Mouse (Mus musculus) heart, postnatal 0 days (tissue): ENCODE measurements around the gene Tnip3. TPM values are rescaled to one million over a fixed set of nuclear protein-coding genes. Genes with fewer than 3 reads are reported as not detected.

Experiments
- ATAC-seq: fragments of 200-750 bp; cut with Nextera tagmentation; 2 replicates; pipeline ENCODE4 v1.8.0; 2017; ENCODE audit warnings: low read depth, moderate number of reproducible peaks, moderate library complexity; ENCODE audit not compliant: insufficient read depth
- DNase-seq: peaks from one replicate; pipeline ENCODE4 v3.0.0-alpha.2; 2016; ENCODE audit warnings: low spot score
- H3K27ac ChIP-seq: fragments of 300-500 bp; sonication (generic); 2 replicates; pipeline ENCODE4 v1.5.1; 2014; ENCODE audit warnings: low read depth, mild to moderate bottlenecking
- H3K27me3 ChIP-seq: fragments of 300-500 bp; sonication (generic); 2 replicates; pipeline ENCODE4 v1.6.1; 2014; ENCODE audit warnings: low read length, mixed read lengths; ENCODE audit not compliant: control insufficient read depth, insufficient read depth
- H3K36me3 ChIP-seq: fragments of 300-500 bp; sonication (generic); replicated peaks from 2 replicates; pipeline ENCODE4 v1.6.1; 2014; ENCODE audit warnings: low read length, mixed read lengths; ENCODE audit not compliant: control insufficient read depth, insufficient read depth
- H3K4me1 ChIP-seq: fragments of 300-500 bp; sonication (generic); 2 replicates; pipeline ENCODE4 v1.6.1; 2014; ENCODE audit warnings: antibody characterized with exemption; ENCODE audit not compliant: control insufficient read depth, insufficient read depth
- H3K4me2 ChIP-seq: fragments of 300-500 bp; sonication (generic); 2 replicates; pipeline ENCODE4 v1.6.1; 2014; ENCODE audit warnings: low read depth, mild to moderate bottlenecking, low read length, moderate library complexity
- H3K4me3 ChIP-seq: fragments of 300-500 bp; sonication (generic); 2 replicates; pipeline ENCODE4 v1.5.1; 2014; ENCODE audit warnings: low read depth, low read length
- H3K9ac ChIP-seq: fragments of 300-500 bp; sonication (generic); replicated peaks from 2 replicates; pipeline ENCODE4 v1.6.1; 2014; ENCODE audit warnings: low read depth, low read length, mixed read lengths
- H3K9me3 ChIP-seq: fragments of 300-500 bp; sonication (generic); replicated peaks from 2 replicates; pipeline ENCODE4 v1.6.1; 2016; ENCODE audit warnings: low read length; ENCODE audit not compliant: control insufficient read depth
- CTCF ChIP-seq: IDR thresholded peaks from 2 replicates; pipeline ENCODE4 v1.5.1; 2016; ENCODE audit warnings: antibody characterized with exemption, control low read depth, low read depth
- EP300 ChIP-seq: IDR thresholded peaks from 2 replicates; pipeline ENCODE4 v1.6.1; 2016; ENCODE audit warnings: antibody characterized with exemption, low read depth
- WGBS: fragments of 180-500 bp; shearing (Covaris S2); extraction: QIAGEN DNeasy Blood & Tissue Kit; methylation state at CpG from one replicate; pipeline ENCODE4 v1.1.7; 2014; 5-methylcytosine and 5-hydroxymethylcytosine counted together
- polyA plus RNA-seq: library from polyadenylated mRNA; unstranded; fragments of >200 nt; fragmentation: Nextera tagmentation; extraction: Ambion mirVana; gene quantifications from 2 replicates; pipeline ENCODE4 v1.2.1, GENCODE M21; 2015
- total RNA-seq: library from RNA; depleted of rRNA; stranded (reverse); fragments of >200 nt; gene quantifications from 2 replicates; pipeline ENCODE4 v1.2.3, GENCODE M21; 2014; ENCODE audit warnings: low replicate concordance

The Tnip3 gene
- total and polyA plus RNA-seq, 2 experiments from 2014 or later = 2.0 to 4.4 TPM

- Histone ChIP-seq H3K9ac (no peak overlapping the region), H3K9me3 (no peaks in the 10 kb centered on the region), H3K4me1 (no peaks in the 10 kb centered on the region), H3K4me2 (no peak overlapping the region), H3K4me3 (no peak overlapping the region), H3K27me3 (no peaks in the 10 kb centered on the region), H3K27ac (no peak overlapping the region), H3K36me3 (no peaks in the 10 kb centered on the region)
- TF ChIP-seq EP300 (no peak), CTCF (no peak)
- no peak for ATAC-seq
- no peak for DNase-seq
- WGBS = 43% methylated on average over 2 of the region's 2 CpGs
Observed at GRCm38 (mm10) chr6:65630578-65630977, 105.5 kb downstream of the Tnip3 start.

GRCm38 (mm10) chr6:65632184-65632583 lies 107.1 kb downstream of the Tnip3 start:
- no peak for ATAC-seq
- 68% methylated on average over 5 of the region's 5 CpGs for WGBS

GRCm38 (mm10) chr6:65642431-65642830 lies 117.3 kb downstream of the Tnip3 start:
- ATAC-seq = no peak
- no peaks in the 10 kb centered on the region for H3K36me3 ChIP-seq
- TF ChIP-seq EP300 (no peak), CTCF (no peak)
- no peak overlapping the region for H3K4me2 ChIP-seq
- no peaks in the 10 kb centered on the region for H3K27me3 ChIP-seq
- no peaks in the 10 kb centered on the region for H3K4me1 ChIP-seq
- no peak overlapping the region for H3K9ac ChIP-seq
- H3K27ac ChIP-seq = no peak overlapping the region
- no peak for DNase-seq
- H3K9me3 ChIP-seq = peaks cover 13% of the 10 kb centered on the region
- no peak overlapping the region for H3K4me3 ChIP-seq

More at GRCm38 (mm10) chr6:65632184-65632583, 107.1 kb downstream of the Tnip3 start:
- no peak for TF ChIP-seq EP300
- TF ChIP-seq CTCF = no peak
- Histone ChIP-seq H3K36me3 (no peaks in the 10 kb centered on the region), H3K4me3 (no peak overlapping the region), H3K9me3 (no peaks in the 10 kb centered on the region), H3K4me1 (no peaks in the 10 kb centered on the region), H3K4me2 (no peak overlapping the region), H3K9ac (no peak overlapping the region), H3K27me3 (no peaks in the 10 kb centered on the region), H3K27ac (no peak overlapping the region)
- DNase-seq = no peak

- Histone ChIP-seq H3K27me3 (no peaks in the 10 kb centered on the region), H3K4me2 (no peak overlapping the region), H3K9me3 (peaks cover 4% of the 10 kb centered on the region), H3K4me3 (no peak overlapping the region), H3K36me3 (no peaks in the 10 kb centered on the region), H3K9ac (no peak overlapping the region), H3K4me1 (no peaks in the 10 kb centered on the region), H3K27ac (no peak overlapping the region)
- ATAC-seq (no peak), DNase-seq (no peak)
- 74% methylated on average over 4 of the region's 4 CpGs for WGBS
- TF ChIP-seq EP300 = no peak
- TF ChIP-seq CTCF = no peak
Observed at GRCm38 (mm10) chr6:65644110-65644509, 119.0 kb downstream of the Tnip3 start.

- 61% methylated on average over 3 of the region's 3 CpGs for WGBS
- no peaks in the 10 kb centered on the region for H3K36me3 ChIP-seq
- no peaks in the 10 kb centered on the region for H3K27me3 ChIP-seq
- H3K27ac ChIP-seq = no peak overlapping the region
- H3K9ac ChIP-seq = no peak overlapping the region
- ATAC-seq (no peak), DNase-seq (no peak)
- TF ChIP-seq CTCF (no peak), EP300 (no peak)
- H3K4me3 ChIP-seq = no peak overlapping the region
- no peak overlapping the region for H3K4me2 ChIP-seq
- H3K9me3 ChIP-seq = no peaks in the 10 kb centered on the region
- no peaks in the 10 kb centered on the region for H3K4me1 ChIP-seq
Observed at GRCm38 (mm10) chr6:65646408-65646807, 121.3 kb downstream of the Tnip3 start.

- Histone ChIP-seq H3K4me2 (no peak overlapping the region; the same call in 1 of the 2 replicates), H3K27me3 (no peaks in the 10 kb centered on the region), H3K4me3 (no peak overlapping the region), H3K36me3 (no peaks in the 10 kb centered on the region), H3K9ac (no peak overlapping the region), H3K9me3 (no peaks in the 10 kb centered on the region), H3K4me1 (no peaks in the 10 kb centered on the region), H3K27ac (no peak overlapping the region; the same call in 1 of the 2 replicates)
- 80% methylated on average over 6 of the region's 6 CpGs for WGBS
- DNase-seq = no peak
- TF ChIP-seq EP300 (no peak), CTCF (no peak)
- ATAC-seq = no peak
Observed at GRCm38 (mm10) chr6:65647731-65648130, 122.6 kb downstream of the Tnip3 start.
